Mouse (Mus musculus) gastrocnemius, postnatal 36 days (tissue): ENCODE data around the gene Duox1. TPM values are rescaled to one million over a fixed set of nuclear protein-coding genes. Genes with fewer than 3 reads are reported as not detected.

Experiments used
- DNase-seq, 2 experiments: peaks; one replicate each; pipeline ENCODE4 v3.0.0; 2022
- intact Hi-C: fragments of 180-260 bp; cut with DNase I; formaldehyde crosslinking; loops from one replicate; pipeline ENCODE4 v1.15.1; 2025
- long read RNA-seq, 2 experiments: library from polyadenylated mRNA; stranded (forward); transcript quantifications; one replicate each; pipeline ENCODE4 v2.0.0; 2021
- total RNA-seq, 2 experiments: library from RNA; stranded (reverse); gene quantifications; 2 replicates each; pipeline ENCODE4 v1.2.3; 2021

Duox1 gene
- under 1 TPM; 0.47 to 0.66 TPM for total RNA-seq
- long read RNA-seq, experiment 1 = 0 reads
- long read RNA-seq, experiment 2, partial matches to known transcripts = 1 of 1 reads
- long read RNA-seq, experiment 2, other reads (novel, unspliced or antisense) = 0 of 1 reads

DNA sequence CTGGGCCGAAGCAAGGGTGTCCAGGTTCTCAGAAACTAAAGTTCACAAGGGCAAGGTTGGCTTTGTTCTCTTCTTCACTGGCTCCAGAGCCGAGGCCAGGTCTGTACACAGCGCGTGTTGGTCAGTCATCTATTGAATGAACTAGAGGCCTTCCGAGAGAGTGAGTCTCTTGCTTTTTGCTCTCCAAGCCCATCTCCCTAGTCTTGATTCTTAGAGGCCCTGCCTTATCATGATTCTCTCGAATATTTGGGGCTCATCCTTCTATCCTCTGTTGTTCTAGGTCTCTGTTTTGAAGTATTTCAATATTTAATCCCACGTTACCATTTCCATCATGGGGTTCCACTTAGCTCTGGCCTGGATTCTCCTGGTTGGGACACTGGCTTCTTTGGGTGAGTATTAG lies at the start of gene Duox1:
TSS of gene Duox1 (plus strand) at position 301 of the 400 bp plus-strand sequence.
- no peak for DNase-seq
- intact Hi-C loops = no loop called here

DNA sequence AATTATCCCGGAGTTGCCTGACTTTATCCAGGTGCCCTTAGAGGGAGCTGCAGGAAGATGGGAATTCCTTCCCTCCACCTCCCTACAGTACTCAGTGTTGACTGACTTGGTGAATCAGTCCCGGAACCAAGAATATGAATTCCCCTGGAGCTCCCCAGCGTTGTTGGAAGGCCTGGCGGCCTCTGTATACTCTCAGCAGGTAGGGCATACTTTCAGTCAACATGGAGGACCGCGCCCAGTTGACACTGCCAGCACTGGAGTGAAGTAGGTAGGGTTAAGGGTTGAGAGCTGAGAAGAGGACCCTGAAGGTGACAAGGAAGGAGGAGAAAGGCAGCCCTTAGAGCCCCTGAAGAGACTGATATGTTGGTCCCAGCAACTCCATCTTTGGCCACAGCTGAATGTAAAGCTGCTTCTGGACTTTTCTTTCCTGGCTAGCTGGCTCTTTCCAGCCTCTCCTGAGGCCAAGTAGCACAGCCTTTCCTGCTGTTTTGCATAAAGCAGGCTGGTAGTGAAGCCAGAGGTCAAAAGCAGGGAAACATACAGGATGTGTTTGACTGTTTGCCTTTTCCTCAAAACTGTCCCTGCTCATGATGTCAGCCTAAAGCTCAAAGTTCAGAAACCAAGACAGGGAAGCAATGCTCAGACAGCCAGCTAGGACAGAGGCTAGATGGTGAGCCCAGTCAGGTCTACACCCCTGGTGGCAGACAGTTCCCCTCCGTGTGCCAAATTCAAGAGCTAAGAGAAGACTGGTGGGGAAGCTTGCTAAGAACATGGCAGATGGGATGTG lies 48.9 kb upstream of the Duox1 start:
- no peak for DNase-seq
- intact Hi-C loops = no loop called here

DNA sequence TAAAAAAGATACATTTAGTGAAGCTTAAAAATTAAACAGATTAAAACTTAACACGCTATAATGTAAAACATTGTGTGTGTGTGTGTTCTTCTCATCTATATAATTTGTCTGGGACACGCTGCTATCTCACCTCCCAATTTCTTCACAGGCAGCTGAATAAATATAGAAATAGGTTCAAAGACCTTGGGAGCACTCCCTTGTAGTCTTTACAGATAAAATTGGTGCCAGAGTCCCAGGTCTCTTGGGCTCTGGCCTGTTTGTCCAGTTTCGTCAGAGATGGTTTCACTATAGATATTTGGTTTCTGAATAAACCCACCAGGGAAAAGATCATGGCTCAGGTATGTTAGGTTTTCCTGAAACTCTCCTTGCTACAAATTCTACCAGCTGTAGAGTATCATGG lies 36.7 kb upstream of the Duox1 start:
- no peak for DNase-seq
- intact Hi-C loops = no loop called here

GRCm38 (mm10) chr2:122284091-122284490 lies 31.4 kb upstream of the Duox1 start:
- intact Hi-C loops = no loop called here
- no peak for DNase-seq

DNA sequence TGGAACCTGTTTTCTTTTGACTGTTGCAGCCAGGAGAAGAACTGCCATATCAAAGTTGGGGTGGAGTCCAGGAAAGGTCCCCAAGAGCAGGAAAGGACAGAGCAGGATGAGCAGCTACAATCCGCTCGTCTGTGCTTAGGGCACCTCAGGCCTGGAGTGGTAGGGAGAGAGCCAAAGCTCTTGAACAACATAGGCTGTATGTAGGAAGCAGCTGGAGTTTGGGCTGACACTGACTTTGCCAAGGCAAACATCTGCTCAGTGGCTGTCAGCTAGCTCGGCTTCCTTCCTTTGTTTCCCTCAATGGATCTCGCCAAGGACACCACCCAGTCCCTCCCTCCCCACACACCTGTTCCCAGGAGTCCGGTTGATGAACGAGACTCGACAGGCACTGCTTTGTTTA lies 29.3 kb upstream of the Duox1 start:
- intact Hi-C loops = no loop called here
- DNase-seq = no peak

- intact Hi-C loops = no loop called here
- no peak for DNase-seq
These were observed 20.6 kb upstream of the Duox1 start for GRCm38 (mm10) chr2:122294916-122295315.

GRCm38 (mm10) chr2:122297271-122298095 lies 18.0 kb upstream of the Duox1 start:
- DNase-seq = no peak
- intact Hi-C loops = no loop called here

DNA sequence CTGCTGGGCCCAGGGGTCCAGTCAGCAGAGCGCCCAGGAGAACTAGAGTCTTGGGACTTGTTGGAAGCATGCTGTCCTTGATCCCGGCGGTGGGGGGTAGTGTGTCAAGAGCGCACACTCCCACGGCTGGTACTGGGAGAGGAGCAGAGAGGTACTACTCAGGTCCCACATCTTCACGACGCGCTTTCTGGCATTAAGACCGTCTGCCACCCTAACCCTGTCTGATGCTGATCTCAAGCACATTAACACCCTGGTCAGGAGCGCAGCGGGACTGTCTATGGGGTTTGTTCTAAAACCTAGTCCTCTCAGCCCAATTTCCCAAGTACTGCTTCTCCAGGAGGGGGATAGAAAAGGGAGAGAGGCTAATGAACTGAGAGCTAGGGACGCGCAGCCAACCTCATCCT lies 17.4 kb upstream of the Duox1 start, which contains the start of gene Duox2:
TSS of gene Duox2 (minus strand) at position 354 of the 404 bp plus-strand sequence.
- intact Hi-C loops = no loop called here
- DNase-seq = no peak

GRCm38 (mm10) chr2:122298596-122299490 lies 16.6 kb upstream of the Duox1 start, which contains the start of gene Duoxa2:
Duoxa2 (plus strand) TSS chr2:122298900.
- intact Hi-C loops = no loop called here
- no peak for DNase-seq

DNA sequence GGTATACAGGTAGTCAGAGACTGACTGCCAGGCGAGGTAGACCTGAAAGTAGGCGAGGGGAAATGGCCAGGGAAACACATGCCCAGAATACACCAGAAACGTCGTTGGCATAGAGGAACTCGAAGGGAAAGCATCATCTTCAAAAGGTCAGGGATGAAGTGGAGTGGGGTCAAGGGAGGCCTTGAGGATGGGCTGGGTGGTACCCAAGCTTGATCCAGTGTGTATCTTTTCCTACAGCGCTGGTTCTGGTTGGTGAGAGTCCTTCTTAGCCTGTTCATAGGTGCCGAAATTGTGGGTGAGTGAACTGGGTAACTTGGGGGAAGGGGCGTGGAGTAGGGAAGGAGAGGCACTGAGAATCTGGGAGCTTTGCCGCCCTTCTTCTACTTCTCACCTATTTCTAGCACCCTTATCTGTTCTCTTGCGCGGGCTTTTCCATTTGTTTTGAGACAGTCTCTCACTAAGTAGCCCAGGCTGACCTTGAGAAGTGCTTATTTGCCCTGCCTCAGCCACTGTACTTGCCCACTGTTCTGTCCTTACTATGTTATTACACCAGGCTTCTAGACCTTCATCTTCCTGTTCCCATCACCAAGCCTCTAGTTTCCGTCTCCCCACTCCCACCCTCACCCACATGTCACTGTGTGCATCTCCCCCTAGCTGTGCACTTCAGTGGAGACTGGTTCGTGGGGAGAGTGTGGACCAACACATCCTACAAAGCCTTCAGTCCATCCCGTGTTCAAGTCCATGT lies 15.4 kb upstream of the Duox1 start:
- DNase-seq = no peak
- intact Hi-C loops = loop anchor here (5.0 kb wide), 1 partner anchor 108 kb away; no protein-coding TSS in a partner anchor

- DNase-seq = no peak
- intact Hi-C loops = loop anchor here (5.0 kb wide), 1 partner anchor 108 kb away; no protein-coding TSS in a partner anchor
These were observed 14.8 kb upstream of the Duox1 start for GRCm38 (mm10) chr2:122300656-122301020.

DNA sequence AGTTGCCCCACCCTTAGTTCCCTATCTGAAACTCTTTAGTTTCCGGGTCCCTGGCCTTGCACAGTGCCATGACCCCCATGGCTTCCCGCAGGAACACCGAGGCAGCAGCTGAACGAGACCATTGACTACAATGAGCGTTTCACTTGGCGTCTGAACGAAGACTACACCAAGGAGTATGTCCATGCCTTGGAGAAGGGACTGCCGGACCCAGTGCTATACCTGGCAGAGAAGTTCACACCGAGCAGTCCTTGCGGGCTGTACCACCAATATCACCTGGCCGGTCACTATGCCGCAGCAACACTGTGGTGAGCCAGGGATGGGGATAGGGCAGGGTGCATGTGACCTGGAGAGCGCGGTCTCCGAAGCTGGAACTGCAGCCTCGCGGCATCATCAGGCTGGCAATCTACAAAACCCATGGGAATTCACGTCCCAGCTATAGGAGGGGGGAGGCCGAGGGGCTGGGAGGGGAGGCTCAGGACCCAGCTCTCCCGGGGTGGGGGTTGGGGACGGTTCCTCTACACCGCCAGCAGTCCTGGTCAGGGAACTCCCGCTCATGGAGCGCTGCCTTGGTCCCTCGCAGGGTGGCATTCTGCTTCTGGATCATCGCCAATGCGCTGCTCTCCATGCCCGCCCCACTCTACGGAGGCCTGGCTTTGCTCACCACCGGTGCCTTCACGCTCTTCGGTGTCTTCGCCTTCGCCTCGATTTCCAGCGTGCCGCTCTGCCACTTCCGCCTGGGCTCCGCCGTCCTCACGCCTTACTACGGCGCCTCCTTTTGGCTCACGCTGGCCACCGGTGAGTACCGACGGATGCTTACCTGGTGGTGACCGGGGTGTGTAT lies 14.2 kb upstream of the Duox1 start:
- intact Hi-C loops = loop anchor here (5.0 kb wide), 1 partner anchor 109 kb away; no protein-coding TSS in a partner anchor
- no peak for DNase-seq

DNA sequence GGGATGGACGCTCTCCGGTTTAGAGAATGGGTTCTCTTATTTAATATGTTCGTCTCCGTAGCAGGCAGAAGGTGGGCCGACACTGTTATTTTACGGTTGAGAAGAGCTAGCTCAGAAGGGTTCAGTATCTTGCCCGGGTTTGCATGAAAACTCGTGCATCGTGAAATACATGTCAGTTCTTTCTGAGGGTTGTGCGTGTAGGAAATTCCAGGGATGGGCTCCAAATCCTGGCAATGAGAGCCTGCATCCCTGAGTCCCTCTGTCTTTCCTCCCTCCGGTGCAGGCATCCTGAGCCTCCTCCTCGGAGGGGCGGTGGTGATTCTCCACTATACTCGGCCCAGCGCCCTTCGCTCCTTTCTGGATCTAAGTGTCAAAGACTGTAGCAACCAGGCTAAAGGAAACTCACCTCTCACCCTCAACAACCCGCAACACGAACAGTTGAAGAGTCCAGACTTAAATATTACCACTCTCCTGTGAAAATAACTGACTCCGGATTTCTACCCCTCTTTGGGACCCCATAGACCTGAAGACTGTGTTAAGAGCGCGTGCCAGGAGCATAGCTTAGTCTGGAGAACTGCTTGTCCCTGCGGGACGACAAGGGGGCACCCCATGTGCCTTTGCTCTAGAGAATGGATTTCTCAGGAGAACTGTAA lies 13.4 kb upstream of the Duox1 start:
- intact Hi-C loops = loop anchor here (5.0 kb wide), 1 partner anchor 110 kb away; no protein-coding TSS in a partner anchor
- no peak for DNase-seq

DNA sequence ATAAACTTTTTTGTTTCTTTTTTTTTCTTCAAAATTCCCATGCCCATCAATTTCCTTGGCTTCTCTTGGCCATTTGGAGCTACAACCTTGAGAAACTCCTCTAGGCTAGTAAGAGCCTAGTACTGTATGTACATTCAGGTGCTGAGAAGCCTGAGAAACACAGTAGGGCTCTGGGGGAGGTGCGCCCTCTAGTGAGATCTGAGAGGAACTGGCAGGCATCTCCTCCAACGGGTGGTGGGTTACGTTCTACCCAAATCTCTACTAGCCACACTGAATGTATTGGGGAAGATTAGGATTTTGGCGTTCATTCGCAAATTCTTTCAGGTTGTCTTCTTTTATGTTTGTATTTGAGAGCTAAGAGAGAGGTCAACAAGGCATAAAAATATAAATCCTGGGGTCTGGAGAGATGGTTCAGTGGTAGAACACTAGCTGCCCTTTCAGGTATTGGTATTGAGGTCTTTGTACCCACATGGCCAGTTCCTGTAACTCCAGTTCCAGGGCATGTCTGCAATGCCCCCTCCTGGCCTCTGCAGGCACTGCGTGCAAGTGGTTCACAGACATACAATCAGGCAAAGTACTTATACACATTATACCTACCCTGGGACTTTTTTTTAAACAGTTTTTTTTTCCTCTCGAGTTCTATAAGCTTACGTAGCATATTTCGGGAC lies 12.8 kb upstream of the Duox1 start:
- intact Hi-C loops = loop anchor here (5.0 kb wide), 1 partner anchor 110 kb away; no protein-coding TSS in a partner anchor
- DNase-seq = no peak

GRCm38 (mm10) chr2:122304544-122304943 lies 10.9 kb upstream of the Duox1 start:
- no peak for DNase-seq
- intact Hi-C loops = loop anchor here (5.0 kb wide), 1 partner anchor 112 kb away; no protein-coding TSS in a partner anchor

- DNase-seq = no peak
- intact Hi-C loops = no loop called here
These were observed 10.2 kb upstream of the Duox1 start for GRCm38 (mm10) chr2:122305097-122305892.
